Mouse (Mus musculus): Measurements from ENCODE around the gene Fstl4.

GRCm38 (mm10) chr11:53098780-53099198, 334.4 kb downstream of the Fstl4 start:
- TF ChIP-seq ELF1 (IDR thresholded peaks at IDR 0.05; ENCODE audit: low read depth, low read length) = no peak
- no peak for TF ChIP-seq MXI1 (IDR thresholded peaks at IDR 0.05; ENCODE audit: low read depth, low read length)
- no peak for TF ChIP-seq CHD2 (IDR thresholded peaks at IDR 0.05; ENCODE audit: low read length)
- no peak for TF ChIP-seq GATA1 (IDR thresholded peaks at IDR 0.05; ENCODE audit: low read depth, low read length)
- no peak for TF ChIP-seq POLR2A (IDR thresholded peaks at IDR 0.05; ENCODE audit: control insufficient read depth in 1 of 2, insufficient read depth in 1 of 2, low read depth in 1 of 2, low read length in 2 of 2, poor library complexity in 1 of 2)
- TF ChIP-seq TCF12 (IDR thresholded peaks at IDR 0.05; ENCODE audit: low read depth, low read length) = no peak
- TF ChIP-seq CHD1 (IDR thresholded peaks at IDR 0.05; ENCODE audit: low read depth, low read length) = no peak
- no peak for TF ChIP-seq CTCF (IDR thresholded peaks at IDR 0.05 in 2 of 3, conservative IDR thresholded peaks at IDR 0.05 in 1 of 3; ENCODE audit: control insufficient read depth in 1 of 3, insufficient read depth in 1 of 3, low read depth in 2 of 3, low read length in 3 of 3, poor library complexity in 1 of 3, severe bottlenecking in 1 of 3)
- TF ChIP-seq MEF2A (IDR thresholded peaks at IDR 0.05; ENCODE audit: extremely low read depth, insufficient replicate concordance, low read depth, low read length, poor library complexity, severe bottlenecking) = no peak

Measured in MEL (cell line).